Mouse (Mus musculus): ENCODE results near the gene Pkd1l2.

Gene Pkd1l2

GRCm38 (mm10) chr8:117085521-117085920 lies 3.3 kb upstream of the Pkd1l2 start:
- no peak for DNase-seq (ENCODE audit: low spot score in 2 of 2)

GRCm38 (mm10) chr8:117082947-117083559 lies 804 bp upstream of the Pkd1l2 start:
- DNase-seq (ENCODE audit: low spot score in 2 of 2) = no peak

- DNase-seq (ENCODE audit: low spot score in 2 of 2) = no peak
Observed at GRCm38 (mm10) chr8:117079652-117080051, 2.6 kb downstream of the Pkd1l2 start.

GRCm38 (mm10) chr8:117078367-117078926 lies 3.8 kb downstream of the Pkd1l2 start:
- DNase-seq (ENCODE audit: low spot score in 2 of 2) = no peak

- DNase-seq (ENCODE audit: low spot score in 2 of 2) = no peak
Observed at GRCm38 (mm10) chr8:117074350-117075182, 7.7 kb downstream of the Pkd1l2 start.

GRCm38 (mm10) chr8:117069708-117070107 lies 12.5 kb downstream of the Pkd1l2 start:
- no peak for DNase-seq (ENCODE audit: low spot score in 2 of 2)

GRCm38 (mm10) chr8:117068294-117068693 lies 14.0 kb downstream of the Pkd1l2 start:
- DNase-seq (ENCODE audit: low spot score in 2 of 2) = no peak

- DNase-seq (ENCODE audit: low spot score in 2 of 2) = no peak
Observed at GRCm38 (mm10) chr8:117067396-117067795, 14.9 kb downstream of the Pkd1l2 start.

GRCm38 (mm10) chr8:117066955-117067354 lies 15.3 kb downstream of the Pkd1l2 start:
- no peak for DNase-seq (ENCODE audit: low spot score in 2 of 2)

GRCm38 (mm10) chr8:117061180-117061880 lies 20.9 kb downstream of the Pkd1l2 start:
- peak; percentile 26 to 49 for DNase-seq (ENCODE audit: low spot score in 2 of 2)

- no peak for DNase-seq (ENCODE audit: low spot score in 2 of 2)
Observed at GRCm38 (mm10) chr8:117060306-117060705, 21.9 kb downstream of the Pkd1l2 start.

GRCm38 (mm10) chr8:117059021-117059420 lies 23.2 kb downstream of the Pkd1l2 start:
- no peak for DNase-seq (ENCODE audit: low spot score in 2 of 2)

GRCm38 (mm10) chr8:117055097-117055496 lies 27.2 kb downstream of the Pkd1l2 start:
- no peak for DNase-seq (ENCODE audit: low spot score in 2 of 2)

- no peak for DNase-seq (ENCODE audit: low spot score in 2 of 2)
Observed at GRCm38 (mm10) chr8:117054146-117054545, 28.1 kb downstream of the Pkd1l2 start.

GRCm38 (mm10) chr8:117053135-117054079 lies 28.8 kb downstream of the Pkd1l2 start:
- no peak for DNase-seq (ENCODE audit: low spot score in 2 of 2)

- DNase-seq (ENCODE audit: low spot score in 2 of 2) = no peak
Observed at GRCm38 (mm10) chr8:117051316-117051715, 30.9 kb downstream of the Pkd1l2 start.

GRCm38 (mm10) chr8:117050763-117051162 lies 31.5 kb downstream of the Pkd1l2 start:
- DNase-seq (ENCODE audit: low spot score in 2 of 2) = no peak

- no peak for DNase-seq (ENCODE audit: low spot score in 2 of 2)
Observed at GRCm38 (mm10) chr8:117049444-117049843, 32.8 kb downstream of the Pkd1l2 start.

- no peak for DNase-seq (ENCODE audit: low spot score in 2 of 2)
Observed at GRCm38 (mm10) chr8:117043584-117043983, 38.7 kb downstream of the Pkd1l2 start.

GRCm38 (mm10) chr8:117039843-117040242 lies 42.4 kb downstream of the Pkd1l2 start:
- DNase-seq (ENCODE audit: low spot score in 2 of 2) = no peak

GRCm38 (mm10) chr8:117037374-117037935 lies 44.8 kb downstream of the Pkd1l2 start:
- no peak for DNase-seq (ENCODE audit: low spot score in 2 of 2)
